Mouse (Mus musculus) spleen, postnatal 10 days (tissue): ENCODE measurements around the gene Kcnk4.

Experiments used
- DNase-seq, 2 experiments: peaks; one replicate each; pipeline ENCODE4 v3.0.0; 2021 to 2022; ENCODE audit warnings: low spot score in 2 of 2

Gene Kcnk4

GRCm38 (mm10) chr19:6892512-6892911 is 41.8 kb downstream of the Kcnk4 start:
- no peak for DNase-seq

GRCm38 (mm10) chr19:6877965-6878364 is 56.4 kb downstream of the Kcnk4 start:
- DNase-seq: no peak

- DNase-seq: no peak
Measured at GRCm38 (mm10) chr19:6876799-6877198, 57.5 kb downstream of the Kcnk4 start.

DNA sequence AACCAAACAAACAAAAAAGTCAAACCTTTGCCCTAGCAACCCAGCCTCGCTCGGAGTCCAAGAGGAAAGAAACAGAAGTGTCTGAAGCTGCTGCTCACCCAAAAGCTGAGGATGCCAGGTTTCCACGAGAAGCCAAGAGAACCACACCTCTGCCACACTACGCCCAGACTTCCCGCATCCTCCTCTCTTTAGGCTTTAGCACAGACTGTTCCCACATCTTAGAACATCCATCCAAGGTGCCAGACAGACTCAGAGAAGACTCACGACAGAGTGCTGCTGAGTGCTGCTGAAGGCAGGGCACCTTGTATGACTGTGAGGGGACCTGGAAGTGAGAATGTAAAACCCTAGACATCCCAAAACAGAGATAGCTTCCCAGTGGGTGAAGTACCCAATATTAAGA is 58.5 kb downstream of the Kcnk4 start:
- DNase-seq: no peak

GRCm38 (mm10) chr19:6874257-6874656 is 60.1 kb downstream of the Kcnk4 start:
- no peak for DNase-seq
